ENCODE assay signal across 11 mouse cellular contexts in genomic region chr7:45097479-45097878, GRCm38 (mm10). TPM values are rescaled to one million over a fixed set of nuclear protein-coding genes. Genes with fewer than 3 reads are reported as not detected.
A peak's percentile ranks its signal among the peaks of the same experiment; 100 is the strongest.
DNase-seq lines count a peak whose midpoint lies in the region; ATAC-seq and TF ChIP-seq lines count a peak whose summit lies in the region.
"Had no signal": no experiment of that assay in that cellular context is flagged by ENCODE, and none has a peak within 500 bp of the region (broad histone marks: within the 10 kb centered on the region; RNA-seq: fewer than 3 reads in every experiment).

No protein-coding gene starts in this region.

- H3K4me1 ChIP-seq in embryonic facial prominence, embryonic 12.5 days, result peaks cover 22% of the 10 kb centered on the region; the same call in 1 of the 2 replicates
- H3K4me1 ChIP-seq in embryonic facial prominence, embryonic 10.5 days, result peaks cover 29% of the 10 kb centered on the region
- H3K4me1 ChIP-seq in lung, embryonic 15.5 days, result peaks cover 25% of the 10 kb centered on the region
- no peaks in the 10 kb centered on the region for H3K4me1 ChIP-seq in lung, adult 2 months (ENCODE audit: control insufficient read depth, insufficient read depth, low read length)
- peaks cover 13% of the 10 kb centered on the region for H3K4me1 ChIP-seq in intestine, embryonic 16.5 days (ENCODE audit: control insufficient read depth, insufficient read depth, low read length)
- peaks cover 16% of the 10 kb centered on the region for H3K4me1 ChIP-seq in liver, embryonic 15.5 days (replicated peaks)
- H3K4me1 ChIP-seq in midbrain, embryonic 15.5 days, result no peaks in the 10 kb centered on the region
- H3K4me1 ChIP-seq in hindbrain, embryonic 10.5 days (replicated peaks), result peaks cover 15% of the 10 kb centered on the region

- H3K4me2 ChIP-seq in embryonic facial prominence, embryonic 12.5 days (replicated peaks), result no peak overlapping the region
- no peak overlapping the region for H3K4me2 ChIP-seq in lung, embryonic 15.5 days
- H3K4me2 ChIP-seq in intestine, embryonic 16.5 days (ENCODE audit: low read depth, low read length), result no peak overlapping the region
- no peak overlapping the region for H3K4me2 ChIP-seq in liver, embryonic 15.5 days
- H3K4me2 ChIP-seq in midbrain, embryonic 15.5 days, result no peak overlapping the region
- H3K4me2 ChIP-seq: forebrain, embryonic 13.5 days had no signal

- DNase-seq in embryonic facial prominence, embryonic 10.5 days (ENCODE audit: low spot score), result no peak
- no peak for DNase-seq in lung, adult 2 months
- DNase-seq in hindbrain, embryonic 10.5 days (ENCODE audit: low spot score), result no peak
- DNase-seq: cerebellum, adult 9-11 months; gastrocnemius, postnatal 14 days had no signal

- TF ChIP-seq CTCF in lung, adult 2 months (IDR thresholded peaks at IDR 0.05; ENCODE audit: insufficient read depth, low read length), result no peak

- H3K27me3 ChIP-seq in embryonic facial prominence, embryonic 12.5 days, result no peaks in the 10 kb centered on the region
- H3K27me3 ChIP-seq in embryonic facial prominence, embryonic 10.5 days (replicated peaks; ENCODE audit: low read depth, poor library complexity, severe bottlenecking), result no peaks in the 10 kb centered on the region
- no peaks in the 10 kb centered on the region for H3K27me3 ChIP-seq in lung, embryonic 15.5 days
- no peaks in the 10 kb centered on the region for H3K27me3 ChIP-seq in intestine, embryonic 16.5 days (replicated peaks; ENCODE audit: control insufficient read depth, insufficient read depth, low read length)
- H3K27me3 ChIP-seq in liver, embryonic 15.5 days, result no peaks in the 10 kb centered on the region; the same call in 1 of the 2 replicates
- no peaks in the 10 kb centered on the region for H3K27me3 ChIP-seq in midbrain, embryonic 15.5 days (replicated peaks)
- no peaks in the 10 kb centered on the region for H3K27me3 ChIP-seq in hindbrain, embryonic 10.5 days (ENCODE audit: insufficient read depth, poor library complexity, severe bottlenecking)
- H3K27me3 ChIP-seq: forebrain, embryonic 13.5 days had no signal

- no peak for TF ChIP-seq POLR2A in lung, adult 2 months (IDR thresholded peaks at IDR 0.05; ENCODE audit: borderline replicate concordance, extremely low read depth, low read depth, low read length)

- no peak overlapping the region for H3K9ac ChIP-seq in embryonic facial prominence, embryonic 12.5 days
- H3K9ac ChIP-seq in lung, embryonic 15.5 days, result no peak overlapping the region
- no peak overlapping the region for H3K9ac ChIP-seq in intestine, embryonic 16.5 days (ENCODE audit: low read depth, low read length)
- H3K9ac ChIP-seq in liver, embryonic 15.5 days, result no peak overlapping the region
- no peak overlapping the region for H3K9ac ChIP-seq in midbrain, embryonic 15.5 days
- H3K9ac ChIP-seq: forebrain, embryonic 13.5 days had no signal

- no peak for ATAC-seq in embryonic facial prominence, embryonic 12.5 days (ENCODE audit: insufficient number of reproducible peaks, insufficient read depth, low FRiP score, low TSS enrichment)
- ATAC-seq in lung, embryonic 15.5 days (ENCODE audit: borderline replicate concordance, extremely low read depth, low FRiP score, low TSS enrichment), result no peak
- no peak for ATAC-seq in intestine, embryonic 16.5 days
- ATAC-seq in liver, embryonic 15.5 days (ENCODE audit: insufficient read depth), result peak; percentile 25; the same call in 1 of the 2 replicates
- ATAC-seq in midbrain, embryonic 15.5 days (replicated peaks), result no peak
- ATAC-seq: forebrain, embryonic 13.5 days had no signal

- H3K4me3 ChIP-seq in embryonic facial prominence, embryonic 12.5 days, result no peak overlapping the region
- H3K4me3 ChIP-seq in embryonic facial prominence, embryonic 10.5 days, result no peak overlapping the region
- H3K4me3 ChIP-seq in lung, embryonic 15.5 days, result no peak overlapping the region
- no peak overlapping the region for H3K4me3 ChIP-seq in lung, adult 2 months (replicated peaks; ENCODE audit: extremely low read depth, low read depth, low read length)
- H3K4me3 ChIP-seq in intestine, embryonic 16.5 days (ENCODE audit: low read length), result no peak overlapping the region
- H3K4me3 ChIP-seq in liver, embryonic 15.5 days (replicated peaks), result no peak overlapping the region
- H3K4me3 ChIP-seq in midbrain, embryonic 15.5 days, result no peak overlapping the region
- no peak overlapping the region for H3K4me3 ChIP-seq in hindbrain, embryonic 10.5 days
- H3K4me3 ChIP-seq: forebrain, embryonic 13.5 days had no signal

- 52% methylated on average over 6 of the region's 6 CpGs for whole genome bisulfite sequencing in embryonic facial prominence, embryonic 12.5 days
- WGBS in embryonic facial prominence, embryonic 10.5 days, result 54% methylated on average over 6 of the region's 6 CpGs
- WGBS in lung, embryonic 15.5 days, result 57% methylated on average over 6 of the region's 6 CpGs
- 38% methylated on average over 6 of the region's 6 CpGs for WGBS in lung, adult 2 months
- 58% methylated on average over 6 of the region's 6 CpGs for WGBS in intestine, embryonic 16.5 days
- WGBS in liver, embryonic 15.5 days (ENCODE audit: insufficient replicate concordance), result 25% methylated on average over 6 of the region's 6 CpGs
- 82% methylated on average over 6 of the region's 6 CpGs for WGBS in midbrain, embryonic 15.5 days
- 72% methylated on average over 6 of the region's 6 CpGs for WGBS in hindbrain, embryonic 10.5 days

- H3K27ac ChIP-seq in embryonic facial prominence, embryonic 12.5 days, result 0 out of 2 replicates have a peak overlapping the region, but pooled peaks have one; percentile 11
- no peak overlapping the region for H3K27ac ChIP-seq in embryonic facial prominence, embryonic 10.5 days (replicated peaks)
- H3K27ac ChIP-seq in lung, embryonic 15.5 days, result peak overlapping the region; percentile 15; the same call in 1 of the 2 replicates
- peak overlapping the region; percentile 23; the same call in 1 of the 2 replicates for H3K27ac ChIP-seq in intestine, embryonic 16.5 days (ENCODE audit: low read length)
- H3K27ac ChIP-seq in liver, embryonic 15.5 days (replicated peaks), result peak overlapping the region; percentile 45; the same call in 1 of the 2 replicates
- no peak overlapping the region for H3K27ac ChIP-seq in midbrain, embryonic 15.5 days
- H3K27ac ChIP-seq in hindbrain, embryonic 10.5 days, result no peak overlapping the region
- H3K27ac ChIP-seq: forebrain, embryonic 13.5 days had no signal

- no peaks in the 10 kb centered on the region for H3K9me3 ChIP-seq in embryonic facial prominence, embryonic 12.5 days
- no peaks in the 10 kb centered on the region for H3K9me3 ChIP-seq in embryonic facial prominence, embryonic 10.5 days
- no peaks in the 10 kb centered on the region for H3K9me3 ChIP-seq in lung, embryonic 15.5 days
- no peaks in the 10 kb centered on the region for H3K9me3 ChIP-seq in intestine, embryonic 16.5 days (ENCODE audit: control insufficient read depth, low read length)
- H3K9me3 ChIP-seq in liver, embryonic 15.5 days (replicated peaks), result no peaks in the 10 kb centered on the region
- no peaks in the 10 kb centered on the region for H3K9me3 ChIP-seq in midbrain, embryonic 15.5 days
- H3K9me3 ChIP-seq in hindbrain, embryonic 10.5 days, result no peaks in the 10 kb centered on the region
- H3K9me3 ChIP-seq: forebrain, embryonic 13.5 days had no signal

- no peaks in the 10 kb centered on the region for H3K36me3 ChIP-seq in embryonic facial prominence, embryonic 12.5 days
- no peaks in the 10 kb centered on the region for H3K36me3 ChIP-seq in embryonic facial prominence, embryonic 10.5 days (replicated peaks)
- no peaks in the 10 kb centered on the region for H3K36me3 ChIP-seq in lung, embryonic 15.5 days
- H3K36me3 ChIP-seq in intestine, embryonic 16.5 days (ENCODE audit: control insufficient read depth, insufficient read depth, low read length), result 0 out of 2 replicates have a peak, but pooled peaks cover 4% of the 10 kb centered on the region
- no peaks in the 10 kb centered on the region for H3K36me3 ChIP-seq in liver, embryonic 15.5 days (replicated peaks)
- no peaks in the 10 kb centered on the region for H3K36me3 ChIP-seq in midbrain, embryonic 15.5 days (replicated peaks)
- H3K36me3 ChIP-seq in hindbrain, embryonic 10.5 days, result no peaks in the 10 kb centered on the region

RNA-seq across cellular contexts. Expression of gene Rcn3, which starts 5.5 kb away (rescaled TPM):
- polyA plus RNA-seq in embryonic facial prominence, embryonic 12.5 days (2016; fragmentation: Nextera tagmentation; extraction: Ambion mirVana), result 302 and 306 TPM in 2 replicates
- polyA plus RNA-seq in embryonic facial prominence, embryonic 10.5 days (2016; fragmentation: Nextera tagmentation; extraction: Ambion mirVana), result 144 and 156 TPM in 2 replicates
- polyA plus RNA-seq in lung, embryonic 15.5 days (2015; fragmentation: Nextera tagmentation; extraction: Ambion mirVana), result 353 and 358 TPM in 2 replicates
- polyA plus RNA-seq in lung, adult 2 months (2012; rRNA removed), result 172 and 174 TPM in 2 replicates
- 237 and 260 TPM in 2 replicates for polyA plus RNA-seq in intestine, embryonic 16.5 days (2015; fragmentation: Nextera tagmentation; extraction: Ambion mirVana)
- polyA plus RNA-seq in liver, embryonic 15.5 days (2015; fragmentation: Nextera tagmentation; extraction: Ambion mirVana), result 26.3 and 26.6 TPM in 2 replicates
- polyA plus RNA-seq in midbrain, embryonic 15.5 days (2015; fragmentation: Nextera tagmentation; extraction: Ambion mirVana), result 55.4 and 62.2 TPM in 2 replicates
- polyA plus RNA-seq in hindbrain, embryonic 10.5 days (2016; fragmentation: Nextera tagmentation; extraction: Ambion mirVana), result 127 and 135 TPM in 2 replicates

RNA-seq across cellular contexts. Expression of gene Fcgrt, which starts 6.2 kb away (rescaled TPM):
- polyA plus RNA-seq in embryonic facial prominence, embryonic 12.5 days (2016; fragmentation: Nextera tagmentation; extraction: Ambion mirVana), result 25.8 and 26.0 TPM in 2 replicates
- polyA plus RNA-seq in embryonic facial prominence, embryonic 10.5 days (2016; fragmentation: Nextera tagmentation; extraction: Ambion mirVana), result 6.0 and 7.0 TPM in 2 replicates
- 73.6 and 83.1 TPM in 2 replicates for polyA plus RNA-seq in lung, embryonic 15.5 days (2015; fragmentation: Nextera tagmentation; extraction: Ambion mirVana)
- 112 and 120 TPM in 2 replicates for polyA plus RNA-seq in lung, adult 2 months (2012; rRNA removed)
- 334 and 458 TPM in 2 replicates for polyA plus RNA-seq in intestine, embryonic 16.5 days (2015; fragmentation: Nextera tagmentation; extraction: Ambion mirVana)
- 43.6 and 51.2 TPM in 2 replicates for polyA plus RNA-seq in liver, embryonic 15.5 days (2015; fragmentation: Nextera tagmentation; extraction: Ambion mirVana)
- 32.0 and 36.8 TPM in 2 replicates for polyA plus RNA-seq in midbrain, embryonic 15.5 days (2015; fragmentation: Nextera tagmentation; extraction: Ambion mirVana)
- polyA plus RNA-seq in hindbrain, embryonic 10.5 days (2016; fragmentation: Nextera tagmentation; extraction: Ambion mirVana), result 9.9 and 13.1 TPM in 2 replicates

RNA-seq across cellular contexts. Expression of gene Rps11, which starts 26.8 kb away (rescaled TPM):
- 1,448 and 1,491 TPM in 2 replicates for polyA plus RNA-seq in embryonic facial prominence, embryonic 12.5 days (2016; fragmentation: Nextera tagmentation; extraction: Ambion mirVana)
- 1,885 and 1,917 TPM in 2 replicates for polyA plus RNA-seq in embryonic facial prominence, embryonic 10.5 days (2016; fragmentation: Nextera tagmentation; extraction: Ambion mirVana)
- 1,432 and 1,559 TPM in 2 replicates for polyA plus RNA-seq in lung, embryonic 15.5 days (2015; fragmentation: Nextera tagmentation; extraction: Ambion mirVana)
- polyA plus RNA-seq in lung, adult 2 months (2012; rRNA removed), result 125 and 221 TPM in 2 replicates
- polyA plus RNA-seq in intestine, embryonic 16.5 days (2015; fragmentation: Nextera tagmentation; extraction: Ambion mirVana), result 1,613 and 1,701 TPM in 2 replicates
- polyA plus RNA-seq in liver, embryonic 15.5 days (2015; fragmentation: Nextera tagmentation; extraction: Ambion mirVana), result 673 and 768 TPM in 2 replicates
- polyA plus RNA-seq in midbrain, embryonic 15.5 days (2015; fragmentation: Nextera tagmentation; extraction: Ambion mirVana), result 742 and 762 TPM in 2 replicates
- polyA plus RNA-seq in hindbrain, embryonic 10.5 days (2016; fragmentation: Nextera tagmentation; extraction: Ambion mirVana), result 1,526 and 1,700 TPM in 2 replicates

RNA-seq across cellular contexts. Expression of gene Rpl13a, which starts 31.1 kb away (rescaled TPM):
- polyA plus RNA-seq in embryonic facial prominence, embryonic 12.5 days (2016; fragmentation: Nextera tagmentation; extraction: Ambion mirVana), result 1,339 and 1,342 TPM in 2 replicates
- 1,273 and 1,282 TPM in 2 replicates for polyA plus RNA-seq in embryonic facial prominence, embryonic 10.5 days (2016; fragmentation: Nextera tagmentation; extraction: Ambion mirVana)
- polyA plus RNA-seq in lung, embryonic 15.5 days (2015; fragmentation: Nextera tagmentation; extraction: Ambion mirVana), result 1,187 and 1,308 TPM in 2 replicates
- polyA plus RNA-seq in lung, adult 2 months (2012; rRNA removed), result 1,255 and 1,630 TPM in 2 replicates
- polyA plus RNA-seq in intestine, embryonic 16.5 days (2015; fragmentation: Nextera tagmentation; extraction: Ambion mirVana), result 1,233 and 1,311 TPM in 2 replicates
- polyA plus RNA-seq in liver, embryonic 15.5 days (2015; fragmentation: Nextera tagmentation; extraction: Ambion mirVana), result 534 and 633 TPM in 2 replicates
- 582 and 606 TPM in 2 replicates for polyA plus RNA-seq in midbrain, embryonic 15.5 days (2015; fragmentation: Nextera tagmentation; extraction: Ambion mirVana)
- polyA plus RNA-seq in hindbrain, embryonic 10.5 days (2016; fragmentation: Nextera tagmentation; extraction: Ambion mirVana), result 1,174 and 1,234 TPM in 2 replicates

RNA-seq across cellular contexts. Expression of gene Prrg2, which starts 35.0 kb away (rescaled TPM):
- 23.9 and 25.0 TPM in 2 replicates for polyA plus RNA-seq in embryonic facial prominence, embryonic 12.5 days (2016; fragmentation: Nextera tagmentation; extraction: Ambion mirVana)
- polyA plus RNA-seq in embryonic facial prominence, embryonic 10.5 days (2016; fragmentation: Nextera tagmentation; extraction: Ambion mirVana), result 23.3 and 24.4 TPM in 2 replicates
- 23.1 and 24.2 TPM in 2 replicates for polyA plus RNA-seq in lung, embryonic 15.5 days (2015; fragmentation: Nextera tagmentation; extraction: Ambion mirVana)
- 82.5 and 90.6 TPM in 2 replicates for polyA plus RNA-seq in lung, adult 2 months (2012; rRNA removed)
- 38.3 and 40.4 TPM in 2 replicates for polyA plus RNA-seq in intestine, embryonic 16.5 days (2015; fragmentation: Nextera tagmentation; extraction: Ambion mirVana)
- polyA plus RNA-seq in liver, embryonic 15.5 days (2015; fragmentation: Nextera tagmentation; extraction: Ambion mirVana), result 8.5 and 9.0 TPM in 2 replicates
- polyA plus RNA-seq in midbrain, embryonic 15.5 days (2015; fragmentation: Nextera tagmentation; extraction: Ambion mirVana), result 15.7 and 15.9 TPM in 2 replicates
- polyA plus RNA-seq in hindbrain, embryonic 10.5 days (2016; fragmentation: Nextera tagmentation; extraction: Ambion mirVana), result 16.9 and 18.6 TPM in 2 replicates

Comparison
In these comparisons a context has a peak if more than half of its experiments do, and no peak if none do; other contexts are left out.
1. H3K27ac ChIP-seq: peak in embryonic facial prominence, embryonic 12.5 days (single experiment), lung, embryonic 15.5 days (single experiment), intestine, embryonic 16.5 days (single experiment) and liver, embryonic 15.5 days (single experiment); none in embryonic facial prominence, embryonic 10.5 days (single experiment), midbrain, embryonic 15.5 days (single experiment) and hindbrain, embryonic 10.5 days (single experiment).